Mouse (Mus musculus): ENCODE results near the gene Rfx3.

Gene Rfx3

DNA sequence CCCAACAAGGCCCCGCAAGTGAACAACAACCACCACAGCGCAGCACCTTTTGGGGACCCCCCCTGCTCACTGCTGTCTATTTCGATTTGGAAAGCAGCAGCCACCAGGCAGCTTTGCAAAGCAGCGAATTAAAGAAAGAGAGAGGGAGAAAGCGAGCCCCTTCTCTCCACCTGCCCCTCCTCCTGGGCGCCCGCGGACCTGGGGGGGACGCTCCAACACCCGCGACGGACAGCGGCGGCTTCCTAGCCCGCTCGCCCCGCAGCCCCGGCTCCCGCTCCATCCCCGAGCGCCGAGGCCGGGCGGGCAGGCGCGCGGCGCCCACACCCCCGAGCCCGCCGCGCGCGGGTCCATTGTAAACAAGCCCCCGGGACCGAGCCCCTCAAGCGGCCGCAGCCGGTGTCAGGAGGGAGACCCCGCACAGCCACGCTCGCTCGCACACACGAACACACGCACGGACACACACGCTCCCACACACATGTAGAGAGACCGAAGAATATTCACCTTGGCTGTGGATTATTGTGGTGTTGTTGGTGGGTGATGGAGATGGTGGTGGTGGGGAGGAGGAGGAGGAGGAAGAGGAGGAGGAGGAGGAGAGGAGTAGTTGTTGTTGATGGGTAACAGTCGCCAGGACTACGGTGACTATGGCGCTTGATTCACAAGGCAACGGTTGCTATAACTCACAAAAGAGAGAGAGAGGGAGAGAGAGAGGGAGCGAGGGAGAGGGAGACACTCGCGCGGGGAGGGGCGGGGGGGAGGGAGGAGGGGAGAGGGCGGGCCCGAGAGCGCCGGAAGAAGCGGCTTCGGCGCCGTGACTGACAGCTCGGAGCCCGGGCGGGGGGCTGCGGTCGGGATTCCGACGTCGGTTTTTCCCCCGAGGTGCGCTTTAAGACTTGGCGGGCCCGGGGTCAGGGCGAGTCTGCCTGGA, at the start of gene Rfx3:
Gene Rfx3, minus strand, starts transcription at position 696 of the 925 bp plus-strand sequence.
- peak; percentile 50 for DNase-seq

DNA sequence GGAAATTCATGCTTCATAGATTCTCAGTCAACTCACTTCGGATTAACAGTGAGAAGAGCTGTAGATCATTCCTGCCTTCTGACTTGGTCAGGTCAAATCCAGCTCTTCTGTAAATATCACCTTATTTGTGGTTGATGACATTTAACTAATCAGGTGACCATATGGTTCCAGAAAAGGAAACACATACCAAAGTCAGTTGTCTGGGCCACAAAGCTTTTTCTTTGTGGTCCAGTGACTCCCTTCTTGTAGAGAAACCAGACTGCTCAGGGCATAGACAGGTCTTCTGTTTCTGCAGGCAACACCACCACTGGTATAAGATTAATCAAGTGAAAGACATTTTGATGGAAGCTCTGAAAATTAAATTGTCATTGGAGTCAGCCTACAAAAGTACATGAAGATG, 41.1 kb upstream of the Rfx3 start:
- no peak for DNase-seq

DNA sequence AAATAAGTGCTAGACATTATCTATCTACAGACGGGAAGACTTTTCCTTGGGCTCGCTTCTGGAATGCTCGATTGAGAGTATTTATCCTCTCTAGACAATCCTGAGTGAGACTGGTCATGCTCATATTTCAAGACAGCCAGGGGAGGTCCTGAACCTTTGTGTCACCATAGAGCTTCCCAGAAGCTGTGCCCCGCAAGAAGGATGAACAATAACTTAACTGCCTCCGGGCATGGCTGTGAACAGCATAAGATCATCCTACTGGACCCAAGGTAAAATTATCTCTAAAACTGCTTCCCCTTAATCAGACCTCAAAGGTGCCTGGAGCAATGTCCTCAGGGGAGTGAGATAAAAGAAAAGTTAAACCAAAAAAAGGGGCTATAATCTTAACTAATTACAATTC, 40.6 kb upstream of the Rfx3 start:
- DNase-seq = no peak

DNA sequence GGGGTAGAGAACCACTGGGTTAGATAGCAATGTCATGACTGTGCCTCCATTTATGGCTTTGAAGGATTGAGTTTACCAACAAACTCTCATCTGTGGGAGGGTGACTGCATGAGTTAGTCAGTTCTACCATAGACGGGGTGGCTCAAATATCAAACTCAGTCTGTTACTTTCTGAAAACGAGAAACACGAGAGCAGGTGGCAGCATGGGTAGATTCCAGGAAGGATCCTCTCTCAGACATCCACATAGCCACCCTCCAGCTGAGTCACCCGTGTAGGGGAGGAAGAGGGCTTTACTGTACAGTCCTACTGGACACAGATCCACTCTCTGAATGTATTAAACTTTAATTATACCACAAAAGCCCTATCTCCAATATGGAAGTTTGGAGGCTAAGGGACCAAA, 38.3 kb upstream of the Rfx3 start:
- DNase-seq = no peak

DNA sequence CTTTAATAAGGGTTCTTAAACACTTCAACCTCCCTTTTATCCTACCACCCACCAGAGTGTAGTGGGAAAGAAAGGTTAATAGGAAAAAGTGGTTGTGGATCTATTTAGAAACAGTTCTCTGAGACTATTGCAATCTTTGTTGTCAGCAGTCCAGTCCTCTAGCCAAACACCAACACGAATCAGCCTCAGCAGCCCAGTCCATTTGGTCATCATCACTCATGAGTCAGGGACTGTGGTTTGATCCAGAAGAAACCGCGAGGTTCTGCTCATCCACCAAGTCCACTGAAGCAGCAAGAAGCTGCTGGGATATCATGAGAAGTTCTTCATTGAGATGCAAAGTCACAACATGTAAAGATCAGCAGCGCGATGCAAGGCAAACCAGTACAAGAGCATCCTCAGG, 35.8 kb upstream of the Rfx3 start:
- DNase-seq = no peak

DNA sequence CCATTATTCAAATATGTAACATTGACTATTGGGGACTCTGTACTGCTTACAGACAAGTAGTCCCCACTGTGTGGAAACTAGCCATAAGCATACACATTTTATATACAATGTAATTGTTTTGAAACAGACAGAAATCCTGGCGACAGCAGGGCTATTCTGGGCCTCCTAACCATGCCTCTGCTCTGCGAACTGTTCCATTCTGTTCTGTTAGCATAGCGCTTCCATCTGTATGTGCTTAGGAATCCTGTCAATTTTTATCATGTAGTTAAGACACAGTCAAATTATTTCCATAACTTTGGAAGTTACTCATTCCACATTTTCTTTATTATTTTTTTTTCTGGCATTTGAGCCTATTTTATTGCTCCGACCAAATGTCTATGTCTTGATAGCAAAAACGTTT, 34.0 kb upstream of the Rfx3 start:
- no peak for DNase-seq

DNA sequence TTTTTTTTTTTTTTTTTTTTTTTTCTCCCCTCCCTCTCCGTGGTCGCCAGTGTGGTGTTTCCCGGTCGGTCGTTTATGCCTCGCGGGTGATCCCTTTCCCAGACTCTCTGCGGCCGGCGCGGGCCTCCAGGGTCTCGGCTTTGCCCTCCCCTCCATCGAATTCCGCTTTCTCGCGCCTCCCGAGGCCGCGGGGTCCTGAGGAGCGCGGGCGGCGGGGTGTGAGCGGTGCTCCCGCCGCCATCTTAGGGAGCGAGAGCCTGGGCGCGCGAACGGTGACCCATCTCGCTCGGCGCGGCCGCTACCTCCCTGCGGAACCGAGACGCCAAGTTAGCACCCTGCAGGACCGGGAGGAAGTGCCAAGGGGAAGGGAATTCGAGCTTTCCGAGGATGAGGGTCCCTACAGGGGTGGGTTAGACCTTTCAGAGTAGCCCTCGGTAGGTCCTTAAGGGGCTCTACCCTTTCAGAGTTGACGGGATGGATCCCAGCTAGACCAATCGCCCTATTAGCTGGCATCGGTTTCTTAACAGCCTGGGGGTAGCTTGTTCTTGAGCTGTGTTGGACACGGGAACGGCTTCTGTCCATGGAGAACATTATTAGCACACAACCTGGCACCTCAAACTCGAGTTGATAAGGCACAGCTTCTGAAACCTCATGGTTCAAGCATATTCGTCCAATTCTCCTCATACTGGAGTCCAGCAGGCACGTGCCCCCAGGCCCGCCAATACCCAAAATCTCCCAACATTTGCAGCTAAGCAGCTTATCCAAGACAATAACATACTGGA, 943 bp upstream of the Rfx3 start:
- peak; percentile 87 for DNase-seq

DNA sequence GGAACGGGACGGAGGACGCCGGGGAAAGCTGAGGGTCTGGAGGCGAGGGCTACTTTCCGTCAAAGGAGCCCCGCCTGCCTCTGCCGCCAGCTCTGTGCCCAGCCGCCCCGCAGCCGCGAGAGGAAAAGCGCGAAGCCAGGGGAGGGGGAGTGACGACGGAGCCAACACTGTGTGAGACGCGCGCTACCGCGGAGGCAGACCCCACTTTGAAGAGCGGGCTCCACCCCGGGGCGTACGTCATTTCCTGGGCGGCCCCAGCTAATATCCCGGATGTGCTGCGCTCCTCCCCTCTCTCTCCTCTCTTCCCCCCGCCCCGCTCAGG, 391 bp upstream of the Rfx3 start:
- peak; percentile 91 for DNase-seq

DNA sequence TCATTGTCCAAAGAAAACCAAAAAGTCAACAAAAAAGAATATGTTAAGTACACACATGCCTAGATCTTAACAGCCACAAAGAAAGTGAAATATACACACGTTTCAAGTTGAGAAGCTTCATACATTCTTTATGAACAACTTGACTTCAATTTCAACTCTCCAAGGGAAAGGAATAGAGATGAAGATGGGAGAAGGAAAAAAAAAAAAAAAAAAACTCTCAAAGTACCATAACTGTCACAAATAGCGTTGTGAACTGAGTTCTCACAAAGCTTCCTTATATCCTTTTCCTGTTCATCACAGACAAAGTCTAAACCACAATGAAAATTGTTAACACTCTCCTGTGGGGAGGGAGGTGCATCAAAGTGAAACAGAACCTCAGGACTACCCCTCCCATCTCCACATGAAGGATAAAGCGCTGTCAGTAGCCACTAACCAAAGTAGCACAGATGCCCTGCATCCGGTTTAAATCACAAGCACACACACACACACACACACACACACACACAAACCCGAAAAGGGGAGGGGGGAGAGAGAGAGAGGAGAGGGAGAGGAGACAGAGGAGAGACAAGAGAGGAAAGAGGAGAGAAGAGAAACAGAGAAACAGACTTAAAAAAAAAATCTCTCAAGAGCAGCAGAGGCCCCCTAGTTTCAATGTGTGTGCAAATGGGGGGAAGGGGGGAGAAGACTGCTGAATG, 1.2 kb downstream of the Rfx3 start:
- DNase-seq = peak; percentile 7

DNA sequence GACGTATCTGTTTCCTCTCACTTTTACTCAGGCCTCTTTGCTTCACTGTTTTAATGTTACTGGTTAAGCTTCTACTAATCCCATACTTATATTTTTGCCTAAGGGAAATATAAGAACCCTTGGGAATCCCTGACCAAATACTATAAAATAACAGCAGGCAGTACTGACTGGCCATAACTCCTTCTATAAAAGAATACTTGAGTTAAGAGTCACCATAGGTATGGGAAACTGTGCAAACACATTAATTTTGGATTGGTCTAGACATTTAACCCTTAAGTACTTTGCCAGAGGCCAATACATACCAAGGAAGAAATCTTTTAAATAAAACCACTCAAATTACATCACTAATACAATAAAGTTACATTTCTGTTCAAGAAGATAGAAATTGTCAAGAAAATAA, 6.8 kb downstream of the Rfx3 start:
- no peak for DNase-seq

DNA sequence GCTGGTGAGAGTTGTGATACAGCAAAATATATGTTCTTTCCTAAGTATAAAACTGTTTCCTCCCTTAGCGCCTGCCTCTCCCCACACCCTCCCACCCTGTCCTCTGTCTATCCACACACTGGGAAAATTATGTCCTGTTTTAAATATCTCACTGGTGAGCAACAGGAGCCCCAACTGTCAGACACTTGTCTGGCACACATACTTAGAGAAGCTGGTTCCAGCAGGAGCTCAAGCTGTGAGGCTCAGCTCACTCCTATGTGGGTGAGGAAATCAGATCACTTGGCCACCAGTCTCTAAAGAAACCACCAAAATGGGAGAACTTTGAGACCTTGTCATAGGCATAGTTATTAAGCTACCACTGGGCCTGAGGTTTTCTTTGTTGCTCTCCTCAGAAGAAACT, 7.5 kb downstream of the Rfx3 start:
- no peak for DNase-seq

DNA sequence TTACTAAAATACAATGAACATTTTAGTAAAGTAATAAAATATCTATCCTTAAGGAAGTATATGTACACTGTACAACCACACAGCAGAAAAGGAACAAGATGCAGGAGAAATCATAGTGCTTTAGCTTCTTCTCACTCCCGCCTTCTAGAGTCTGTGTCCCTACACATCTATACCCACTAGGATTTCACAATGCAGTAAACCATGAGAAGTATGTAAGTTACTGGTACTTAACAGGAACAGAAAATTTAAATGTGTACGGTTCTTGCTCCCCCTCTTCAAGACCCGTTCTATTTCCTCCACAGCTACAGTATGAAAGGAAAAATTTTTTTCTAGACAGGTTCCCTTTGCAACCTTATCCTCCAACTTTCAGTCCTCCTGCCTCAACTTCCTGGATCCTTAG, 8.3 kb downstream of the Rfx3 start:
- no peak for DNase-seq

DNA sequence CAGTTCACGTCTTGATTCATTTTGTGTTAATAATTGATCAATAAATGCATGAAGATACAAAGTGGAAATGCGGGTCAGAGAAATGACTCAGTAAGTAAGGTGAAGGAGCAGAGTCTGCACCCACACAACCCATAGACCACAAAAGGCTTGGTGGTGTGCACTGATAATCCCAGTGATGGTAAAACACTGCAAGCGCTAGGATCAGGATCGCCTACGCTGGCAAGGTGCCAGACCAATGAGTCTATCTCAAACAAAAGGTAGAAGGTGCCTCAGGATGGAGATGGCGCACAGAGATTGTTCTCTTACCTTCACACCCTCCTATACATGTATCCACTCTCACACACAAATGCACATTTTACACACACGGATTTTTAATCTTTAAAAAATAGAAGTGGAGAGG, 18.2 kb downstream of the Rfx3 start:
- no peak for DNase-seq

DNA sequence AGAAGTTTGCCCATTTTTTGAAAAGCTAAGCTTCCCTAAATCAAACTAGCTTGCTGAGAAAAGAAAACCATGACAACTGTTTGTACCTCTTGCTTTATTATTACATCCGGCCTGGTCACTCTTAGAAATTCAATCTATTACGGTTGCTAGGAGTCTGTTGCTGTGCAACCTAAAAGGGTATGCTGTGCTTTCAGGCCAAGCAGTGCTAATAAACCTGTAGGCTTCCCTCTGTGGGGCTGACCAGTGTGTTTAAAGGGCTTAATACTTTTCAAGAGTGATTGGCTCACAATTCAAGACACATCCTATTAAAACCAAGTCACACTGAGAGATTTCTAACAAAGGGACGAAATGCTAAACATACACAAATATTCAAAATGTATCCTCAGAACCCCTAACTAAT, 22.2 kb downstream of the Rfx3 start:
- DNase-seq = no peak

DNA sequence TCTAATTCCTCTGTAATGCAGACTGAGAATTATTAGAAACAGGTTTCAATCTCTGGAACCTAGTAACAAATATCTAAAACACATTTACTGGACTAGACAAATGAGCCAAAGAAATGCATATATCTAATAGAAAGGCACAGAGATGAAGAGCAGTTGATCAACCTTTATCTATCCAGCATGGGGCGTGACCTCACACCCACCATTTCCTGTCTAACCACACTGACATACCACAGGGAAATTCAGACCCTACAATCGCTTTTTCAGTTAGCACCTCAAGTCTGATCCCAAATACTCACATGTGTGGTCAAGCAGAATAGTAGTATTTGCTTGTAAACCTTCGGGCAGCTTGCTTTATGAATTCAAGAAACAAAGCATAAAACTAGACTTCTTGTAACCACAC, 43.4 kb downstream of the Rfx3 start:
- DNase-seq = no peak

DNA sequence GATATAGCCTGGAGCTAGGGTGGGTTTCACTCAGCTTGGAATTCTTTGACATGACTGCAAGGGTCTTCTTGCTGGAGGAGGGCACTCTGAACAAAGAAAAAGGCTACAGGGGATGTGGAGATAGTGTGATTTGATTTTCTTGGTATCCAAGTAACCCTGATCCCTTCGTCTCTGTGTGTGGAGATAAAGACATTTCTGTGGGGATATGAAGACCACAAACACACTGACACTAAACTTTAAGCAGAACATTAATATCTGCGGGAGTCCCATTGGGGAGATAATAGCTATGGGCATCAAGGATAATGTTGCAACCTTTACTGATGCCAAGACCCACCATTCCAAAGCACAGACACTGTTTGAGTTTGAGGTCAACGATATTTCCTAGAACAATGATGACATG, 49.7 kb downstream of the Rfx3 start:
- DNase-seq = no peak

DNA sequence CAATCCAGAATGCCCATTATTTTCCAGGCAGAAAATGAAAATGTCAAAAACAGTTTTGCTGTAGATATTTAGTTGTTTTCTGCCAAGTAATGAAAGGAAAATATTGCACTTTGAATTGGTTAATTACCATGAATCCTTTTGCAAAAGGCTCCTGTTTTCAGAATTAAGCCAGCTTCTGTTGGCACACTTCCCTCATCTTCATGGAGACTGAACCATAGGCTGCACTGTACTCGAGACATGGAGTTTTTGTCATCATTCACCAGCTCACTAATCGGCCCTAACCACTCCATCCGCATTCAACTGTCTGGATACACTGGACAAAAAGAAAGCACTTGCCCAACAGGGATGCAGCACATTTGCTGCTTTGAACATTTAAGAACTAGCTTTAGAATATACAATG, 75.5 kb downstream of the Rfx3 start:
- DNase-seq = no peak

DNA sequence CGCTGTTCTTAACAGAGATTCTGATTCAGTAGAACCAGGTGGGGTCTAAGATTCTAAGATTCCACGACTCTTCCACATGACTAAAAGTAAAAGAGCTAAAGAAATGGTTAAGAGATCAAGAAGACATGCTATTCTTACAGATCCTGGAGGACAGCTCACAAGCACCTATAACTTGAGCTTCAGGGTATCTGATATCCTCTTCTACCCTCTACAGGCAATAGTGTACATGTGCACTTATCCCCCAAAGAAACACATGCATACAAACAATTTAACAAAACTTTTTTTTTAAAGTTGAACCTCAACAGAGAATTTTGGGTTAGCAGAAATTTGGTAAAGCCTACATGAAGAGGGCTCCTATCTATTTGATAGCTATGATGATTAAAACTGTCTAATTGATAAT, 79.8 kb downstream of the Rfx3 start:
- no peak for DNase-seq

DNA sequence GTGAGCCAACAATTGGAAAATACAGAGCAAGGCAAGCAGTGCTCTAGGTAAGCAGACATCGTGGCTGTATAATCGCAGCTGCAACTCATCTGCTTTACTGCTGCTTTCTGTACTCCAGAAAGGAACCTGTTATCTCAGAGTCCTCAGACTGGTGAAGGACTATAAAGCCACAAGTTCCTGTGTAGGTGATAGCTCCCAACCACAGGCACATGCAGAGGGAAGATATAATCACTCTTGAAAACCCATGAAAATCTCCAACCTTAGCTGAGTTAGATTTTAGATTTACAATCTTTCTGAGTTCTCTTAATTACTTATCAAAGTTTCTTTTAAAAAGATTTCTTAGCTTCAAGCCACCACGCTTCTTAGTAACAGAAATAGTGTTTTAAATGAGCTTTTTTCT, 84.6 kb downstream of the Rfx3 start:
- DNase-seq = no peak

DNA sequence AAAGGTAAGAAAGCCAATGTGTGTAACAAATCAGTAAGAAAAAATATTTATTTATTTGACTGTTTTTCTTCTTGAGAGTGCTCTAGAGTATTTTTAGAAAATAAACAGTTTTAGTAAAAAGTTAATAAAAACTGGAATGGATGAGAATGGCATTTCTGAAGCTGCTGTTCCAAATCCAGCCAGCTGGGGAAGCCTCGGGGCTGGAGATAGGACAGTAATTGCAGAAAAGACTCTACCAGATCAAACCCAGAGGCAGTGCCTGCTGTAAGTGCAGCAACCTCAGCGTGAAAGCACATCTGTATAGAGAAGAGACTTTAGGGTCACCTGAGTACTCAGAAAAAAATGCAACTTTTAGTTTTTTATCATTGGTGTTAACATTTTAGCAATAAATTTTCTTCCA, 91.9 kb downstream of the Rfx3 start:
- no peak for DNase-seq

DNA sequence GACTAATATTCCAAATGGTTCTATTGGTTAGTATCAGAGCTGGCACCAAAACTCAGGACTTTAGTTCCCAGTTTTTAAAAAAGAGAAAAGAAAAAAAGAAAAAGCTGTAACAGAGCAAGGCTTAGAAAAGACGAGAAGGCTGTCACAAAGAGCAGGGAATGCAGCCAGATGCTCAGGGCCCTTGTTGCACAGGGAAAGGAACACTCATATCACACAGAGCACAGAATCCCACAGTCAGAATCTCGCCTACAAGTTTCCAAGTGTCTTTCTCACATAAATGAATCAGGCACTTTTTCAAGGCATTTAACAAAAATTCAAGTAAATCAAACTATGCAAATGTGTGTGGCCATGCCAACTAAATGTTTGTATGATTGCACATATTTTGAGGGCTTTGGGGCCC, 94.5 kb downstream of the Rfx3 start:
- no peak for DNase-seq

DNA sequence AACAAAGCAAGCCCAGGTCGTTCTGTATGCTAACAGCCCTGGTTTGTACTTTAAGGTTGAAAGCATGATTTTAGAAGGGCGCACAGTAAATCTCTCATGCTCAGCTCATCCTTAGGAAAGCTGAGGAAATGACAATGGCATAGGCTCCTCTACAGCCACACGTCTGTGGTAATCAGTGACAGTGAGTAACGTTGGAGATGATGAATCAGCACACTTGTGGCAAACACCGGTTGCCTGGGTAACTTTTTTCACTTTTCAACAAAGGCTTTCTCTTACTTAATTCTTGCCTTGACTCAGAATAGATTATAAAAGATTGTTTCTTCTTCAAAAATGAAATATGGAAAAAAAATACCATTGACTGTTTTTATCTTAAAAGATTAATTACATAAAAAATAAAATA, 104.0 kb downstream of the Rfx3 start:
- no peak for DNase-seq

DNA sequence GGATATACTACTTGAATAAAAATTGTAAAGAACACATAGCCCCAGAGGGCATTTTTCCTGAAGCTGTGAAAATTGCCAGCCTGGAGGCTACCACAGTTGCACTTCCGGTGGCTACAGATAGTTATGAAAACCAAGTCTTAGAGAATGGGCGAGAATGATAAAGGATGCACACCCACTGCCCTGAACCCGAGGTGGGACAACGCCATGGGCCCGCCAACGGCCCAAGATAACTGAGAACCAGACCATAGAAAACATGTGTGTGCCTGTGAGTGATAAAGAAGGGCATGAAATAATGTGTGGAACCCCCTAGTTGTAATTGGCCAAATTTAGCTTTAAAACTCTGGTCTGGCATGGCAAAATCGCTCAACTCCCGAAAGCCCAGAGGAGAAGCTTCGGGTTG, 105.0 kb downstream of the Rfx3 start:
- no peak for DNase-seq

DNA sequence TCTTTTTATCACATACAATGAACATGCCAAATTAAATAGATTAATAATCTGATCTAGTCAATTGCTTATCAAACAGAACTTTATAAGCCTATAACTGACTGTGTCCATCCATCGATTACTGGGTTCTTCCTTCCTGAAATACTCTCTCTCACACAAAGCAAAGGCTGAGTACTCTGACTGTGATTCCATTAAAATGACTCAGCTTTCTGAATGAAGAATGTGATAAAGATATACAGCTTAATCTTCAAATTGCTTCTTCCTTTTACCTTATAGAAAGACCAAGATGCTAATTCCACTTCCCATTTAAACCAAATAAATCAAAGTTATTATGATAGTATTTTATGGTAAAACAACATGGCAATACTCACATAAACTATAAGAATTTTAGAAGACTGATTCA, 105.8 kb downstream of the Rfx3 start:
- DNase-seq = no peak
